Mouse (Mus musculus) neural tube, embryonic 10.5 days (tissue): ENCODE results near the gene Secisbp2.
"Not testable (repeated sequence)": the region's sequence is repeated elsewhere in the genome, so short reads cannot be mapped to it uniquely, and the experiment has no call there.

ENCODE experiments used
- DNase-seq: peaks from one replicate; pipeline ENCODE4 v3.0.0-alpha.2; 2017; ENCODE audit warnings: low spot score; ENCODE audit errors: extremely low spot score

The Secisbp2 gene

DNA sequence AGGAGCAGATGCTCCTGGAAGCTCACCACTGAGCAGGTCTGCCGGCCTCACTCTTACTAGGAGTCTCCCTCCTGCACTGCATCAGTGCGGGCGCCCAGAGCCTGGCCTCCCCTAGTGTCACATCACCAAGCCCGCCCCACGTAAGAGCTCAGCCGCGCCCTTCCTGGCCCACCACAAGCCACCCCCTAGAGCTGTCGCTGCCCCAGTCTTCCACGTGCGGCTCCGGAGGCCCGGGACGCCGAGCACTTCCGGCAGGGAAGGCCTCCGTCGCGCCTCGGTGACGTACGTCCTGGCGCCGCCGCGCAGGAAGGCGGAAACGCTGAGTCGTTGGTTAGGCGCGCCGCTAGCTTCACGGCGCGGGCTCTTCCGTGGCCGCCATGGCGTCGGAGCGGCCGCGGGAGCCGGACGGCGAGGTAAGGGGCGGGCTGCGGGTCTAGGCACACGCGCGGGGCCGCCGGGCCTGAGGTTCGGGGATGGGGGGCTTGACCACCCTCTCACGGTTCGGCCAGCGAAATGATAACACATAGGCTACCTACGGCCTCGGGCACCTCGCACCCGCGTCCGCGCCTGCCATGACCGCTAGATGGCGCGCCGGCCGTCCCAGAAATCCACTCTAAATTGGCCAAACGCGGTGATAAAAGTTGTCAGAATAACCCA lies at the start of gene Secisbp2:
Gene Secisbp2, plus strand, starts transcription at position 290 of the 657 bp plus-strand sequence.
- DNase-seq, result peak; percentile 94

DNA sequence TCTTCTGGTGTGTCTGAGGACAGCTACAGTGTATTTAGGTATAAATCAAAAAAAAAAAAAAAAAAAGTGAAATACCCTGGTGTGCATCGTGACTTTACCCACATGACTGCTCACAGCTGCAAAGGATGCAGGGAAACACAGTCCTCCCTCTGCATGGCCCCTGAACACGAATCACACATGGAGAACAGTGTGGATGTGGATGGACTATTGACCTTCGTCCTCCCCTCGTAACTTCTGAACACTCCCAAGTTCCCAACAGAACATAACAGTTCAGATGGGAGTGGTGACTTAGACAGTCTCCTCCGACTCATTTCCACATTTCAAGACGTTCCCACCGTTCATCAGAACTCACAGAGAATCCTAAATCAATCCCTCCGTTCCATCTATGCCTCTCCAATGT lies 48.7 kb upstream of the Secisbp2 start:
- DNase-seq, result no peak

DNA sequence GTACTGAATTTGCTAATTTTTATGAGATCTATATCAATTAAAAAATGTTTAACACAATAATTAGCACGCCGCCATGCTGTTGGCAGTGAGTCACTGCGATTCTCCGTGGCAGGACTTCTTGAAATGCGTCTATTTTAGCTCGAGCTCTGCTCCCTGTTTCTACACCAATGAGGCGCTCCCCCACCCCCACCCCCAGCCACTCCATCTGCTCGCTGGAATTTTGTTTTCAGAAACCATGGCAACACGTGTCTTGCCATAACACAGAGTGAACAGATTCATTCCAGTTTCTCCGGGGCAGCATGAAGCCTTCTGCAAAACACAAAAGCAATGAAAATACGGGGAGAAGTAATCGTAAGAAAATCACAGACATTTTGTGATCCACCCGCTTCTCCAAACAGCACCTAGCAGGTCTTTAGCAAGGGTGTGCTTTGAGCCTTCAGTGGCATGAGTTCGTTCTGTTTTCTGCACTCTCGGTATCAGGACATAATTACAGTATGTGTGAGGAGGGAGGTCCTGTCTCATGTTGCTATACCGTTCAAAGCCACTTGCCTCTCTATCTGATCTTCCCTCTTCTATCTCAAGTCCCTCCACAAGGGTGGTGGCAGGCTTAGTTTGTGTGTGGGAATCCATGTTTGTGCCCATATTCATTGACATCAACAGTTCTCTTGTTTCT lies 48.1 kb upstream of the Secisbp2 start:
- peak; percentile 68 for DNase-seq

DNA sequence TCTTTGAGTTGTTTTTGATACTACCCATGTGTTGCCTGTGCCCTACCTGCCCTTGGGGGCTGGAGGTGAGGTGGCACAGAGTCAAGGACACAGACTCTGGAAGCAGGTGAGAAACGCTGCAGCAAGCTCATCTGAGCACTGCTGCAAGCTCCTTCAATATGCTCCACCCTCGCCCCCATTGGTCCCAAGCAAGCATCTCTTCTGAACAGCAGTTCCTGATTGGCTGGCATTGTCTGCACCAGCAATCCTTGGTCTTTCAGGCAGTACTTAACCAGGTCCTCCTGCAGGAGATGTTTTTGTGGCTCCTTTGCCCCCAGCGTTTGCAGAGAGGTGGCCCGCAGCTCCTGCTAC lies 47.6 kb upstream of the Secisbp2 start:
- DNase-seq, result peak; percentile 30

DNA sequence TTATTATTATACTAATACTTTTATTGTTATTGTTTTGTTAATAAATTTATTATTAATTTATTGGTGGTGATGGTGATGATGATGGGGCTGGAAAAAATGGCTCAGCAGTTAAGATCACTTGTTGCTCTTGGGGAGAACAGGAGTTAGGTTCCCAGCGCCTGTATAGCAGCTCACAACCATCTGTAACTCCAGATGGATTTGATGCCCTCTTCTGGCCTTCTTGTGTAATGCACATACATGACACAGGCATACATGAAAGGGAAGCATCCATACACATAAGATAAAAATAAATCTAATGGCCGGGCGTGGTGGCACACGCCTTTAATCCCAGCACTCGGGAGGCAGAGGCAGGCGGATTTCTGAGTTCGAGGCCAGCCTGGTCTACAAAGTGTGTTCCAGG lies 42.3 kb upstream of the Secisbp2 start:
- no peak for DNase-seq

DNA sequence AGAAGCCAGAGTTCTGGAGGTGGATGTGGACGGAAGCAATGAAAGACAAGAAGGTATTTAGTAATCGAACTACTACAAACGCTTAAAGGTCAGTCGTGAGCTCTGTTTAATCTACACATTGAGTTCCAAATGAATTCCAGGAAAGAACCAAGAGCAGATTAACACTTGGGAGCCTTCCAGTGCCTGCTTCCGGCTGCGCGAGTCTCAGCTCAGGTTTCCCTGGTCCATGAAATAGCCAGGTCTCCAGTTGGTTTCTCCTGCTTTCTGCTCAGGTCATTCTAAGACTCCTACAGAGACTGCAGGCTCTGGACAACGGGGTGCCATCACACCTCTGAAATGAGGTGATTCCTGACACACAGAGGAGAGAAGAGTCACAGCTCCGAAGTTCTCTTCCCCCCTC lies 40.4 kb upstream of the Secisbp2 start:
- DNase-seq, result no peak

DNA sequence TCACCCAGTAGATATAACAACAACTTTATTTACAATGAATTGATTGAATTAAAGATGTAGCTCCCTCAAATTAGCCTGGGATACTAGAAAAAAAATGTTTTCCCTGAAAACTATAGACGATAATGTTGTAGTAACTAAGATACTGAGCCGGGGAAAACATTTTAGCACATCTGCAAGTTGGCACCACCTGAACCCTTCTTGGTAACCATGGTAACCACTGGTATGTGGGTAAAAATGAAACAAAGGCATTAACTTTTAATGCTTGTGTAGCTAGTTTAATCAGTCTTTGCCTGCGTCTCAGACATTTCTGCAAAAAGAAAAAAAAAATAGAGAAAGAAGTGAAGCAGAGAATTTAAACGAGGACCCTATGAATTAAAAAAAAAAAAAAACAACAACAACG lies 40.0 kb upstream of the Secisbp2 start:
- DNase-seq, result no peak

DNA sequence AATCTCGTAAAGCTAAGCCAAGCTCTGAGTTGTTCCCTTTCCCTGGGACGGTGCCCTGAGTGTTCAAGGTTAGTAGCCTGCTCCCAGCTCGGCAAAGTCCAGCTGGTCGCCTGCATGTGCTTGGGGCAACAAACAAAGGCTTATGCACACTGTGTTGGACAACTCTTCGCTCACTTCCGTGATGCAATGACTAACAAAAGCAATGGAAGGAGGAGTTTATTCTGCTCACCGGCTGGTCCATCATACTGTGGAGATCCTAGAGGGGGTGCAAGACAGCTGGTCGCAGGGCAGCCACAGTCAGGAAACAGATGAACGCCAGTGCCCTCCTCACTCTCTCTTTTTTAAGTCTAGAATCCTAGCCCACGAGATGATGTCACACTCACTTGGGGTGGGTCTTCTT lies 35.7 kb upstream of the Secisbp2 start:
- DNase-seq, result no peak

DNA sequence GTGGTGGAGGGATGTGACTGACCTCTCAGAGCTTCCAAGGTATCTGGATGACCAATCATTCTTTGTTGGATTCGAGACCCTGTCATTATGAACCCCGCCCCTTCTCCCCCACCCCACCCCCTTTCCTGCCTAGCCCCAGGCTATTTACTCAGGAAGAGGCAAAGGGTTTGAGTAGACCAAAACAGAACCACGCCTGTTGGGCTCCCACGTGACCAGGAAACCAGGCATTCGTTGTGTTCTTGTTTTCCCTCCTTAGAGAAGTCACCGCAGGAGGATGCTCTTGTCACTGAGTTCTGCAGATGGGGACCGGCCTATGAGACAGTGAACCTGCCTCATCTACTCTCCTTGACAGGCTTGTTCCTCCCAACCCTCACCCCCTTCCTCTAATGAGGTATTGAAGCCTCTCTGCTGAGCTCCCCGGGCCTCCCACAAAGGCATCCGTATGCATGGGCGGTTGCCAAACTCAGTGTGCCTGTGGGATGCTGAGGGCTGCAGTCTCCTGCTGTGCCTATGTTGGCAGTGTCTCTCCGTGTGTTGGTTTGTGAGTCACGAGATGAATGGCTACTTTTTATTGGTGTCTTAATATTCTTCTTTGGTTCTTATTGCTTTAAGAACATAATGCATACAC lies 35.0 kb upstream of the Secisbp2 start:
- DNase-seq, result no peak

DNA sequence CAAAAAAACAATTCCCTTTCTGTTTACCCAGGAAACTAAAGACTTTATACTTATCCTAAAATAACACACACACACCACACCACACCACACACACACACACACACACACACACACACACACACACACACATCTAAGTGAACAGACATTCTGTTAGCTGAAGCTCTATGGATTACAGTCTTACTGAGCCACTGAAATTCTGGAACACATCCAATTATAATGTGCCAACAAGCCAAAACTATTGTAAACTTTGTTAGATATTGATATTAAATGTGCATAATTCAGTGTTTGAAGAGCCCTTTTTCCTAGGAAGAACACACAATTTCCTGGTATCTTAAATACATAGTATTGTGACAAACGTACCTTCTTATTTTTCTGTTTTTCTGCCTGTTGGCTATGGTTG lies 34.2 kb upstream of the Secisbp2 start:
- DNase-seq, result no peak

DNA sequence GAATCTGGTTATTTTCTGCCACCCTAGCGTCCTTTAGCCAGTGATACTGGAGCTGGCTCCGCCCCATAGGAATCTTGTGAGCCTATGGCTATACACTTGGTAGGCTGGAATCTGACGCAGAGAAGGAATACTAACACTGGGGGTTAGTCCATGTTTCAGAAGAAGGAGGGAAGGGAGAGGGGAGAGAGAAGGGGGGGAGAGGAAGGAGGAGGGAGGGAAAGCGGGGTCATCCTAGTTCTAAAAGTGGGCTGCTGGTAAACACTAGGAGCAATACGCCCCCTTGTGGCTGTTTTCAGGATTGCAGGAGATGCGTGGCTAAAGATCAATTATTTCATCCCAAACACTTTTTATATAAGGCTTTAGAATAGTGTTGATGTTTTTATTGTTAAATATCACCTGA lies 33.6 kb upstream of the Secisbp2 start:
- DNase-seq, result peak; percentile 77

DNA sequence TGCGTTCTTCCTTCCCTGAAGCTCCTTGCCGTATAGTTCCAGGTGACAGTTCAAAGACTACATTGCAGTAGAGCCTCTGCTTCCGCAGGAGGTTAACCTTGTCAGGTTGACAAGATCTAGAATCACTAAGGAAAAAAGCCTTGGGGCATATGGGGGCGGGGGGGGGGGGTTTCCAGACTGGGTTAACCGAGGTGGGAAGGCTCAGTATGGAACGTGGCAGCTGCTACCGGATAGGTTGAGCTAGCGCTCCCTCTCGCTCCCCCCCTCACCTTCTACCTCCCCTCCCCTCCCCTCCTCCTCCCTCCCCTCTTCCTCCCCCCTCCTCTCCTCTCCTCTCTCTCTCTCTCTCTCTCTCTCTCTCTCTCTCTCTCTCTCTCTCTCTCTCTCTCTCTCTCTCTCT lies 32.9 kb upstream of the Secisbp2 start:
- DNase-seq, result no peak

DNA sequence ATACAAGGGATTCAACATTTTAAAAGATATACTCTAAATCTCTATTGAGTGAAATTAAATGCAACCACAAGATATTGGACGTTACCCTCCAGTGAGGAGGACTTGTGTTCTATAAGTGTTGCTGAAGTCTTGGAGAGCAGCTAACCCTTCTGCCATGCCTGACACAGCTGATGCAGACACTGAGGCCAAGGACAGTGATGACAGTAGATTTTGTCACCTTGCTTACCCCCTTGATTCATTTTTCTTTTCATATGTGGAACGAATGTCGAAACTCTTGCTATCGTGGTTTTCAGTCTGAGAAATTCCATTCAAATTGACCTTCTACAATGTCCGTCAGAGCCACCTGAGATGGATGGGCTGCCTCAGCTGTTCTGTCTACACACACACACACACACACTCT lies 28.9 kb upstream of the Secisbp2 start:
- no peak for DNase-seq

DNA sequence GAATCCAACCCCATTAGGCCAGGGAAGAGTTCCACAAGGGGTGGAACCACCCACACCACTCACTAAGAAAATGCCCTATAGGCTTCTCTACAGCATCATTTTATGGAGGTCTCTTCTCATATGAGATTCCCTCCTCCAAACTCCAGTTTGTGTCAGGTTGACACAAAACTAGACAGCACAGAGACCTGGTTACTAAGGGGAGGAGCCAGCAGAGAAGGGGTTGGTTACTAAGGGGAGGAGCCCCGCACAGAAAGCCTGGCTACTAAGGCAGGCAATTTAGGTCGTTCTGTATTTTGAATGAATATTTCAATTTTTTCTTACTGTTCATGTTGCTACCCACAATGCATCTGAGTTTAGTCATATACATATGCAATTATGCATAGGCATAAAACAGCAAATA lies 27.8 kb upstream of the Secisbp2 start:
- no peak for DNase-seq

DNA sequence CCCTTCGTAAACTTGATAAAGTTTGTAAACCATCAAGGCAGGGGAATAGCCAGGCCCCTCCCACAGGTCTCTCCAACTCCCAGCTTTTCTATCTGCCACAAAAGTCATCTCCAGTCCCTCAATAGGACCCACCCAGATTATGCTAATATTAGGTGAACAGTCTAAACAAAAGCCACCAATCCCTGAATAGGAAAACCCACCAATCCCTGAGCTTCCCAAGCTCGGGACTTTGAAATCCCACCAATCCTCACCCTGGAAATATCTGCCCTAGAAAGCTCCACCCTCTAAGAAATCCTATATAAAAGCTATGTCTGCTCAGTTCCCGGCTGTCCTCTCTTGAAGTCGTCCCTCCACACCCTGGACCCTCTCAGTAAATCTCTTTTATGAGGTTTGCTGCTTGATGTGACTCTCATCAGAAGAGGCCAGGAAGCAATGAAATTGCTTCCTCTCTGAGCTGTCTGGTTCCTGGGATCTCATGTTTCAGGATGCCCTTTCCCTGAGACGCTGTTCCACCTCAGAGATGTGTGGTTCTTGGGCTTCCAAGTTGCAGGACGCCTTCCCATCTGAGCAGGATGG lies 23.1 kb upstream of the Secisbp2 start:
- DNase-seq, result no peak

DNA sequence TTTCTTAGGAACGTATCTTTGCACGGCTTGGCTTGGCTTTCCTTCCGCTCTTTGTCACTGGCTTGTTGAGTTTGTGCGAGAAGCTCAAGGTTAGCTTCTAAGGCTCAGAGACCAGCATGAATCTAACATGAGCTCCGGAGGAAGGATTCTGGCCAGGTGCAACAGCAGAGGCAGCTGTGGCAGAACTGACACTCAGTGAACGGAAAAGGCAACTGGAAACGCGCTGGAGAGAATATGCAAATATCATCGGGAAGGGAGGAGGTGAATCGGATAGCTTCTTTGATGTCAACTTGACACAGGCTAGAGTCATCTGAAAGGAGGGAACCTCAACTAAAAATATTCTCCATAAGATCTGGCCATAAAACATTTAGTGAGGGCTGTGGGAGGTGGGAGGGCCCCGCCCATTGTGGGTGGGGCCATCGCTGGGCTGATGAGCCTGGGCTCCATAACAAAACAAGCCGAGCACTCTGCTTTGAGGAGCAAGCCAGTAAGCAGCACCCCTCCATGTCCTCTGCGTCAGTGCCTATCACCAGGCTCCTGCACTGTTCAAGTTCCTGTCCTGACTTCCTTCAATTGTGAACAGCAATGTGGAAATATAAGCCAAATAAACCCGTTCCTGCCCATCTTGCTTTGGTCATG lies 20.0 kb upstream of the Secisbp2 start:
- no peak for DNase-seq

DNA sequence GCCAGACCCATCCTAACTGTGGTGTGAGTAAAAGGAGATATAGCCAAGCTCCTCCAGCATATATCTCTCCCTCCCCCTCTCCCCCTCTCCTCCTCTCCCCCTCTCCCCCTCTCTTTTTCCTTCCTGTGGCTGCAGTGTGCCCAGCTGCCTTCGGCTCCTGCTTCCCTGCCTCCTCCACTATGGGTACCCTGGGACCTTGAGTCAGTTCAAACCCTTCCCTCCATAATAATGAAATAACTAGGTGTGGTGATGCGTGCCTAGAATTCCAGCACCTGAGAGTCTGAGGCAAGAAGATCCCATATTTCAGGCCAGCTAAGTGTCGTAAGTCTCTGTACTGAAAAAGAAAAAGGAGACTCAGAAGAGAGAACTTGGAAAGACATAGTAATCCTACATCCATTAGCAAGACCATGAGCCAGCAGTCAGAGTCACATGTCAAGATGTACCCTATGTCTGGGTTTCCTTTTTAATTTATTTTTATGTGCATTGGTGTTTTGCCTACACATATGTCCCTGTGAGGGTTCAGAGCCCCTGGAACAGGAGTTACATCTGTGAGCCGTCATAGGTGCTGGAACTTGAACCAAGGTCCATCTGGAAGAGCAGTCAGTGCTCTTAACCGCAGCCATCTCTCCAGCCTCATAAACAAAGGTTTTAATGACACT lies 18.8 kb upstream of the Secisbp2 start:
- no peak for DNase-seq

DNA sequence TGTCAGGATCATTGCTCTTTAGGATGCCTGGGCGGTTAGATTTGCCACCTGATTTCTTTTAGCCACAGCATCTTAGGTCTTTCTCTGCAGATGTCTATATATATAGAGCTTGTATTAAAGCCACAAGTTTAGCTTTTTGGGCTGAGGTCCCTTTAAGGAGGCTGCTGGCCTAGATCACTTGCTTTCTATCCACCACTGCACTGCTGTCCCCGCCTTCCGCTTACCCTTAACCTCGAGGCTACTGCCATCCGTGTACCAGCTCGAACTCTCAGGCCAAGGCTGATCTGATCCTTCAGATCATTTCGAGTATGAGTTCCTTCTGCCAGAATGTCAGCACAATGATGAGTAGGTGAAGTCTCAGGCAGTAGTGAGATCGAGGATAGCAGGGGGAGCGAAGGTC lies 16.1 kb upstream of the Secisbp2 start:
- not testable (repeated sequence) for DNase-seq

DNA sequence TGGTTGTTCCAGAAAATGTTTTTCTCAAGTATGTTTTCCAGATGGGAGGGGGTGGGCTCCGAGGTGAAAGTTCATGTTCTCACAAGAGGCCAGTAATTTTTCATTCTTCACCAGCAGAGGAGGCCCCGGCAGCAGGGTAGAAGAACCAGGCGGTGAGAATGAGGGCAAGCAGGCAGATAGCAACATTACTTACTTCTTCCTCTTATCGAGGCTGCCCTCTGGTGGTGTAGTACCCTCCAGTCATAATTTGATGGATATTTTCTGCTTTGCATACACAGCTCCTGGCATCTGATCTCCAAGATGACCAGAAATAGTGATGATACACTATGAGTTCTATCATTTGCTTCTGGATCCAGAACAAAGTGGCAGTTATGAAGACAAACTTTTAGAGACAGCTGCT lies 12.5 kb upstream of the Secisbp2 start:
- no peak for DNase-seq

DNA sequence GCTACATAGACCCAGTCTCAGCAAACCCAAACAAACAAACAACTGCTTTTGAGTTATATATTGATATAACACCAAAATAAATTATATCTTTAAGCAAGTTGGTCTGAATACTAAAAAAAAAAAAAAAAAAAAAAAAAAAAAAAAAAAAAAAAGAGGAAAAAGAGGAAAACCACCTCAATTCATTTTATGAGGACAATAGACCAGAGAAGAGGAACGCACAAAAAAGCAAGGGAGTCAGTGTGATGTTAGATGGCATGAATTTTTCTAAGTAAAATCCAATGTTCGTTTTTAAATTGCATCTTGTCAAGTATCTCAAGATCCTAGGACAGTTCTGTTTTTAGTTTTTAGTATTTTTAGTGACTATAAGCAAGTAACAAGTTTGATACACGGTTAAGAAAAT lies 10.1 kb upstream of the Secisbp2 start:
- no peak for DNase-seq

DNA sequence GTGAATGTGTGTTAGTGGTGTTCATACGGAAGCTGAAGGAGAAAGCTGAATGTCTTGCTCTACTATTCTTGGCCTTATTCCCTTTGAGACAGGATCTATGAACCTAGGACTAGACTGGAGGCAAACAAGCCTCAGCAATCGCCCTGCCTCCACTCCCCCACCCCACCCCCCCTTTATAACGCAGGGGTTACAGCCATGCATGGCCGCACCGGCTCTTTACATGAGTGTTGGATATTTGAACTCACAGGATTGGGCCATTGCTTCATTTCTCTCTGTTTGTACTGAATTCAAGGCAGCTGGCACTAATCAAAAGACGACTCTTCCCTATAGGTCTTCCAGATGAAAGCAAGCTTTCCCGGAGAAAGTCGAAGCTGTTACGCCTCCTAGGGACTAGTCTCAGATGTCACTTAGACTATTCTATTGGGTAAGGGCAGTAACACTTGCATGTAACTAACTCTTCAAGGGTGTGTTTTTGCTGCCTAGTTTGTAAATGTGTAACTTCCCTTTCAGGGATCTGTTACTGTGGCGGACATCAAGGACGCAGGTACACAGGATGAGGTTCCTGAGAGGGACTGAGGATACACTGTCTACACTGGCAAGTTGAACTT lies 9.2 kb upstream of the Secisbp2 start:
- DNase-seq, result no peak
